Mouse (Mus musculus) olfactory bulb, adult 2 months (tissue): ENCODE results near the gene Ctrb1. TPM values are rescaled to one million over a fixed set of nuclear protein-coding genes. Genes with fewer than 3 reads are reported as not detected.

Experiments used
- H3K27ac ChIP-seq: fragments of 200-500 bp; 2 replicates; pipeline ENCODE4 v1.5.1; 2012; ENCODE audit warnings: low read depth, low read length; ENCODE audit not compliant: insufficient read depth
- H3K4me1 ChIP-seq: fragments of 200-500 bp; 2 replicates; pipeline ENCODE4 v1.6.1; 2012; ENCODE audit warnings: low read length; ENCODE audit not compliant: control insufficient read depth, insufficient read depth
- H3K4me3 ChIP-seq: fragments of 200-500 bp; 2 replicates; pipeline ENCODE4 v1.5.1; 2012; ENCODE audit warnings: mild to moderate bottlenecking, low read depth, low read length, moderate library complexity; ENCODE audit not compliant: insufficient read depth
- CTCF ChIP-seq: fragments of 200-500 bp; IDR thresholded peaks from 2 replicates; pipeline ENCODE4 v1.5.1; 2012; ENCODE audit warnings: low read depth, mild to moderate bottlenecking, low read length, moderate library complexity; ENCODE audit not compliant: insufficient read depth
- POLR2A ChIP-seq: fragments of 200-500 bp; IDR thresholded peaks from 2 replicates; pipeline ENCODE4 v1.6.1; 2012; ENCODE audit warnings: mild to moderate bottlenecking, low read depth, low read length, moderate library complexity; ENCODE audit not compliant: insufficient read depth
- WGBS: fragments of 180-500 bp; shearing (Covaris S2); methylation state at CpG from one replicate; pipeline ENCODE4 v1.1.7; 2018; 5-methylcytosine and 5-hydroxymethylcytosine counted together
- polyA plus RNA-seq: library from polyadenylated mRNA; stranded (reverse); fragments of >200 nt; gene quantifications from 2 replicates; pipeline ENCODE4 v1.2.4, GENCODE M21; 2012; ENCODE audit warnings: low replicate concordance; ENCODE audit not compliant: missing spikeins, insufficient read depth, insufficient read length

Ctrb1 gene
- polyA plus RNA-seq, 1 experiment: not detected

- WGBS: under 1% methylated on average over 75 of the region's 75 CpGs
- Histone ChIP-seq H3K27ac (peak within 1 kb of the TSS; percentile 75), H3K4me1 (peaks cover under 1% of the 10 kb centered on the region; the same call in 1 of the 2 replicates), H3K4me3 (peak within 1 kb of the TSS; percentile 60)
- TF ChIP-seq POLR2A (peak; percentile 43; the same call in 1 of the 2 replicates), CTCF (0 out of 2 replicates have a peak, but pooled peaks have one; percentile 18)
Measured at GRCm38 (mm10) chr8:111643264-111644141, 47.3 kb downstream of the Ctrb1 start, which contains the start of gene Zfp1. Gene Zfp1, plus strand, starts transcription at chr8:111643401.

GRCm38 (mm10) chr8:111642939-111643263 is 47.9 kb downstream of the Ctrb1 start:
- Histone ChIP-seq H3K4me1 (no peaks in the 10 kb centered on the region), H3K27ac (no peak overlapping the region; the same call in 1 of the 2 replicates), H3K4me3 (no peak overlapping the region)
- 4% methylated on average over 5 of the region's 5 CpGs for WGBS
- TF ChIP-seq CTCF: no peak
- TF ChIP-seq POLR2A: no peak

GRCm38 (mm10) chr8:111642496-111642895 is 48.3 kb downstream of the Ctrb1 start:
- H3K27ac ChIP-seq: no peak overlapping the region
- WGBS: 53% methylated on average over 5 of the region's 5 CpGs
- H3K4me1 ChIP-seq: no peaks in the 10 kb centered on the region
- no peak for TF ChIP-seq POLR2A
- no peak for TF ChIP-seq CTCF
- no peak overlapping the region for H3K4me3 ChIP-seq

GRCm38 (mm10) chr8:111641064-111641463 is 49.7 kb downstream of the Ctrb1 start:
- 86% methylated on average over 2 of the region's 2 CpGs for WGBS
- Histone ChIP-seq H3K4me3 (no peak overlapping the region), H3K4me1 (no peaks in the 10 kb centered on the region), H3K27ac (no peak overlapping the region)
- TF ChIP-seq POLR2A: no peak
- TF ChIP-seq CTCF: no peak

GRCm38 (mm10) chr8:111638086-111638485 is 52.7 kb downstream of the Ctrb1 start:
- TF ChIP-seq CTCF: no peak
- no peak overlapping the region for H3K4me3 ChIP-seq
- no peaks in the 10 kb centered on the region for H3K4me1 ChIP-seq
- H3K27ac ChIP-seq: no peak overlapping the region

Other genes starting within 250 kb of the Ctrb1 start
- not detected in 2 replicates for gene Wdr59, start 168.9 kb downstream of the Ctrb1 start, polyA plus RNA-seq
- gene Znrf1, start 154.9 kb downstream of the Ctrb1 start, polyA plus RNA-seq: 177 TPM in 1 of 2 replicates, not detected in the other
- gene Ldhd, start 60.6 kb downstream of the Ctrb1 start, polyA plus RNA-seq: not detected in 2 replicates
- gene Zfp1, start 47.6 kb downstream of the Ctrb1 start, polyA plus RNA-seq: not detected in 2 replicates
- not detected in 2 replicates for gene Bcar1, start 52.8 kb upstream of the Ctrb1 start, polyA plus RNA-seq
- not detected in 2 replicates for gene Cfdp1, start 163.3 kb upstream of the Ctrb1 start, polyA plus RNA-seq
- gene Tmem170, start 185.7 kb upstream of the Ctrb1 start, polyA plus RNA-seq: not detected in 2 replicates
- gene Chst5, start 219.4 kb upstream of the Ctrb1 start, polyA plus RNA-seq: not detected in 2 replicates
- not detected in 2 replicates for gene Tmem231, start 242.9 kb upstream of the Ctrb1 start, polyA plus RNA-seq
- not detected in 2 replicates for gene Gabarapl2, start 249.7 kb upstream of the Ctrb1 start, polyA plus RNA-seq